Mouse (Mus musculus) kidney, postnatal 25 days (tissue): Measurements from ENCODE around the gene Larp1.
A peak's percentile ranks its signal among the peaks of the same experiment; 100 is the strongest.

ENCODE experiments used
- DNase-seq, 2 experiments: peaks; one replicate each; pipeline ENCODE4 v3.0.0; 2021; ENCODE audit warnings: mixed read lengths in 2 of 2

Larp1 gene

DNA sequence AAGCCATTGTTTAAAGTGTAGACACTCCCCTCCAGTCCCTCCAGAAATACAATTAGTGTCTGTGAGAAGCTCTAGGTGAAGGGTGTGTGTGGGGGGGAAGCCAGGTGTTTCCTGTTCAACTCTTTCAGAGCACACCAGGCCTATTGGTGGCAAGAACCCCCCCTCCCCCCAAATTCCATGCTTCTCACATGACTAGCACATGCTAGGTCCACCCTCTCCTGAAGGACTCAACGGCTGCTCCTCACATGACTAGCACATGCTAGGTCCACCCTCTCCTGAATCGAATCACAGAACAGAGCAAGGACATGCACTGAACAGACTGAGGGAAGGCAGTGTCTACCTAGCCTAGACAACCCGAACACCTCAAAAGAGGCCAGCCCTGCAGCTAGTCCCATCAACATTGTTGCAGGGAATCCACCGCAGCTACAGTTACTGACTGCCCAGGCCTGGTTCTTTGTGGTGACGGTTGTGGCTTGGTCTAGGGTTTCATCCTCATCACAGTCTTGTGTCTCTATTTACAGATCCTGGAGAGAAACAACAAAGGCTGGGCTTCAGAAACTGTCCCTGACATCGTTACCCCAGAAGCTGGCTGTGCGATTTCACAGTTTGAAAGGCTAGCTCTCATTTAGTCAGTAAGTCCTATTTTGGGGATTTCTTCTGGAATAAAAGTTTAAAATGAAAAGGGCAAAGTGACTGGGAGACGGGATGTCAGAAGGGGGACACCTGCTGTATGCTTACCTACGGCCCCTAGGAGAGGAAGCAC is 93.9 kb downstream of the Larp1 start:
- no peak for DNase-seq

DNA sequence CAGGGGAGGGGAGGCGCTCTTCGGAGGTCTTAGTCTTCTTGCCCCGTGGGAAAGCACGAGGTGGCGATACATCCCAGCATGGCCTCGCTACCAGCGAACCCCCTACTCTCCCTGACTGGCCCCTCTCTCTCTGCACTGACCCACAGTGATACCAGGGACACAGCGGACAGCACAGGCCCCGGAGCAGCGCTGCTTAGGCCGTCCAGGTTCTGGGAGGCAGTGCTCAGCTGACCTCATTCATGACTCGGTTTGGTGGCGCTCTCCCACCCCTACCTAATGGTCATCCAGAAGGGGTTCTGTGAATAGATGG is 94.4 kb downstream of the Larp1 start:
- DNase-seq = peak in 1 of 2 experiments; percentile 54

DNA sequence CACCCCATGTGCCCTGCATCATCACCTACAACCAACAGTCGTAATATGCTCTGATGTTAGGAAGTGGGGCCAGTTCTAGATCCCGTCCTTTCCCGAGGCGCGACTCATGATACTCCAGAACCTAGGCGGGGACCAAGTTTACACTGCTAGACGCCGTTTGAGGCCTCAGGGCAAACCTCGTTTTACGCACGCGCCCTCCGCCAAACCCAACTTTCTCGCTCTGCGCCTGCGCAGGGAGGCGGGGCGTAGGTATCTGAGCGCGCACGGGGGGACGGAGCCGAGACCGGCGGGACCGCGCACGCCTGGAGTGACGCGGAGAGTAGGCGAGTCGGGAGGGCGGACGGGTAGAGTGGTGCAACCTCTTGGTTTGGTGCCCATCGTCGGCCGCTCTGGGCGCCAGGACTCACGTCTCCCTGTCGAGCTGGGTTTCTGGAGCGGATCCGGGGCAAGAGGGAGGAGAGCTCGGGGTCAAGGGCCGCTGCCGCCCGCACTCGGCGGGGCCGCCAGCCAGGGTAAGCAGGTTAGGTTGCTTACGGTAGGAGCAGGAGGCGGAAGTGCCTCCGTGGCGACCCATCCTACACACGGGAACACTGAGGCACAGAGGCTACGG is 94.9 kb downstream of the Larp1 start, which contains the start of gene Cnot8:
TSS of gene Cnot8 (plus strand) at position 457 of the 610 bp plus-strand sequence.
- DNase-seq = peak; percentile 99 to 100

DNA sequence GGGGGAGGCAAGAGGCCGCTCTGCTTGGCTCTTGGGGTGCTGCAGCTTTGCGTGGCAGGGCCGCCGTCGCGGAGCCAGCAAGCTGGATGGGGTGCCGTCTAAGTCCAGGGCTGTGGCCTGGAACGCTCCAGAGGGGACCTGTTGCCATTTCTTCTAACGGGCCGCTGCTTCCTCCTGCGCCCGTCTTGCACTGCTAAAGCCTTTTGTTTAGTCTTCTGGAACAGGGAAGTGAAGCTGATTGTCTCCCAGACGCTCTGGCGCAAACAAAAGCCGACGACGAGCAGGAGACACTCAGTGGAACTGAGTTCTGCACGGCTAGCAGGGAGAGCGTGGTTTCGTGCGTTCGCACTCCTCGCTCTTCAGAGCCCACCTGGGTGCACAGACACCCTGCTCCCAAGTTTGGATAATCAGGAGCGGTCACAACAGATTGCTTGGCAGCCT is 95.5 kb downstream of the Larp1 start:
- DNase-seq = peak in 1 of 2 experiments; percentile 25

DNA sequence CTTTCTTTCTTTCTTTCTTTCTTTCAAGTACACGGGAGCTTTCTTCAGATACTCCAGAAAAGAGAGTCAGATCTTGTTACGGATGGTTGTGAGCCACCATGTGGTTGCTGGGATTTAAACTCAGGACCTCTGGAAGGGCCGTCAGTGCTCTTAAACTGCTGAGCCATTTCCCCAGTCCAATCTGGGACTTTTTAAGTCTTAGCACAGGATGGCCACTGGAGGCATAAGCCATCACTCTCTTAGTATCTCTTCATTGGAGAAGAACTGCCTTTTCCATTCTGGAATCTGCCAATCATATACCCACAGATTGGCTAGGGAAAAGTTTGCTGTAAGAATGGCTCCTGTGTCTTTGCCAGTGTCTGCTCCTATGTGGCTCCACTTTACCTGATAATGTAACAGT is 98.1 kb downstream of the Larp1 start:
- DNase-seq = no peak

DNA sequence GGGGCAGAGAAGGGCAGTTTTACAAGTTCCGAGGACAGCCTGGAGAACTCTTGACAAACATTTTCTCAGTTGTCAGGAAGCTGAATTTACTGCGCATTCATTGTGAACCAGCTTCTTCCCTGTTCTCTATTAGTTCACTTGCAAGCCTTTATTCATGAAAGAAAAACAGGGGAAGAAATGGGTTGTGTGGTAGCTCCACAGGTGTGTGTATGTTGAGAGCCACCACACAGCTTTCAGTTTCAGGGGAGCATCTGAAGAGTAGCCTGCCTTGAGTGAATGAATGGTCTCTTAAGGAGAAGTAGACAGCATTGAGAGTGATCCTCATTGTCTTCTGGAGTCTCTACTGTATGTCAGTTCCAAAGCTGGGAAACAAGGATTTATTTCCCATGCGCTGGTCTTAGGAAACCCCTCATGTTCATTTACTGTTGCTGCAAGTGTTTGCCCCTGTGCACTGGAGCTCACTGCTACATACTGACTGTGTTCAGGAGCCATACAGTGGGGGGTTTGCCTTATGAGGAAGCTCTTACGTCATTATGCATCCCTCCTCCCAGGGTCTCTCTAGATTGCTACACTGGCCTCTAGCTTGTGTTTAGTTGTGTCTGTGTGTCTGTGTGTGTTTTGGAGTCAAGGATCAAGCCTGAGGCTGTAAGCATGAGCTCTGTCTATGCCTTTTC is 98.9 kb downstream of the Larp1 start:
- DNase-seq = no peak
